Mouse (Mus musculus) erythroblast, embryonic 14.5 days (primary cell): ENCODE measurements around the gene Trpm4. TPM values are rescaled to one million over a fixed set of nuclear protein-coding genes. Genes with fewer than 3 reads are reported as not detected.
"Not testable (repeated sequence)": the region's sequence is repeated elsewhere in the genome, so short reads cannot be mapped to it uniquely, and the experiment has no call there.

ENCODE experiments used
- H3K27me3 ChIP-seq: 2 replicates; pipeline ENCODE4 v1.6.1; 2012; ENCODE audit warnings: inconsistent platforms; ENCODE audit not compliant: control insufficient read depth
- H3K36me3 ChIP-seq: 2 replicates; pipeline ENCODE4 v1.6.1; 2012; ENCODE audit warnings: mild to moderate bottlenecking, inconsistent platforms; ENCODE audit not compliant: control insufficient read depth
- H3K4me1 ChIP-seq: 2 replicates; pipeline ENCODE4 v1.6.1; 2012; ENCODE audit warnings: inconsistent platforms; ENCODE audit not compliant: control insufficient read depth
- H3K4me3 ChIP-seq: replicated peaks from 2 replicates; pipeline ENCODE3; 2012; ENCODE audit warnings: moderate library complexity, mild to moderate bottlenecking, inconsistent platforms
- H3K9me3 ChIP-seq: 2 replicates; pipeline ENCODE4 v1.6.1; 2012; ENCODE audit warnings: low read length, inconsistent platforms, mixed read lengths; ENCODE audit not compliant: control insufficient read depth
- GATA1 ChIP-seq: IDR thresholded peaks from 2 replicates; pipeline ENCODE4 v1.6.1; 2012; ENCODE audit warnings: low read length, inconsistent platforms, mixed read lengths
- TAL1 ChIP-seq: IDR thresholded peaks from 3 replicates; pipeline ENCODE4 v1.6.1; 2012; ENCODE audit warnings: low read length, inconsistent platforms, mixed read lengths
- polyA plus RNA-seq: library from polyadenylated mRNA; stranded (reverse); fragments of >175 nt; gene quantifications from 2 replicates; pipeline ENCODE4 v1.2.3, GENCODE M21; 2012

Trpm4 gene
- polyA plus RNA-seq, 1 experiment, result 0.02 TPM

- peak overlapping the region; percentile 68 for H3K4me3 ChIP-seq
- peaks cover 8% of the 10 kb centered on the region for H3K36me3 ChIP-seq
- peaks cover 6% of the 10 kb centered on the region; the same call in 1 of the 2 replicates for H3K9me3 ChIP-seq
- peaks cover 57% of the 10 kb centered on the region for H3K4me1 ChIP-seq
- no peak for TF ChIP-seq GATA1
- TF ChIP-seq TAL1, result no peak
- peaks cover 85% of the 10 kb centered on the region for H3K27me3 ChIP-seq
Observed at GRCm38 (mm10) chr7:45367020-45367880, 33.7 kb upstream of the Trpm4 start.

GRCm38 (mm10) chr7:45366652-45367019, 33.1 kb upstream of the Trpm4 start, which contains the start of gene Ppfia3:
Gene Ppfia3 (minus strand): TSS chr7:45367019.
- peaks cover 91% of the 10 kb centered on the region for H3K27me3 ChIP-seq
- H3K4me3 ChIP-seq, result peak within 1 kb of the TSS; percentile 68
- H3K9me3 ChIP-seq, result peaks cover 7% of the 10 kb centered on the region
- H3K4me1 ChIP-seq, result peaks cover 60% of the 10 kb centered on the region
- TF ChIP-seq GATA1 (no peak), TAL1 (no peak)
- peaks cover 3% of the 10 kb centered on the region for H3K36me3 ChIP-seq

GRCm38 (mm10) chr7:45365742-45366651, 32.4 kb upstream of the Trpm4 start:
- H3K27me3 ChIP-seq, result peaks cover 97% of the 10 kb centered on the region
- H3K4me1 ChIP-seq, result peaks cover 64% of the 10 kb centered on the region
- peak overlapping the region; percentile 68 for H3K4me3 ChIP-seq
- TF ChIP-seq GATA1, result no peak
- H3K9me3 ChIP-seq, result peaks cover 14% of the 10 kb centered on the region
- H3K36me3 ChIP-seq, result no peaks in the 10 kb centered on the region

- Histone ChIP-seq H3K36me3 (no peaks in the 10 kb centered on the region), H3K4me1 (peaks cover 49% of the 10 kb centered on the region), H3K27me3 (peaks cover 97% of the 10 kb centered on the region), H3K9me3 (peaks cover 17% of the 10 kb centered on the region), H3K4me3 (no peak overlapping the region)
- no peak for TF ChIP-seq TAL1
- TF ChIP-seq GATA1, result no peak
Observed at GRCm38 (mm10) chr7:45363983-45364382, 30.4 kb upstream of the Trpm4 start.

GRCm38 (mm10) chr7:45362801-45363200, 29.2 kb upstream of the Trpm4 start:
- H3K4me3 ChIP-seq, result no peak overlapping the region
- peaks cover 38% of the 10 kb centered on the region for H3K4me1 ChIP-seq
- H3K36me3 ChIP-seq, result no peaks in the 10 kb centered on the region
- H3K27me3 ChIP-seq, result peaks cover 88% of the 10 kb centered on the region
- peaks cover 17% of the 10 kb centered on the region for H3K9me3 ChIP-seq
- TF ChIP-seq GATA1 (no peak), TAL1 (no peak)

- peaks cover 24% of the 10 kb centered on the region for H3K4me1 ChIP-seq
- H3K36me3 ChIP-seq, result no peaks in the 10 kb centered on the region
- TF ChIP-seq TAL1 (no peak), GATA1 (no peak)
- H3K4me3 ChIP-seq, result peak overlapping the region; percentile 45
- H3K9me3 ChIP-seq, result peaks cover 17% of the 10 kb centered on the region
- peaks cover 75% of the 10 kb centered on the region for H3K27me3 ChIP-seq
Observed at GRCm38 (mm10) chr7:45361243-45361804, 27.7 kb upstream of the Trpm4 start.

GRCm38 (mm10) chr7:45360404-45361125, 27.0 kb upstream of the Trpm4 start:
- H3K27me3 ChIP-seq, result peaks cover 69% of the 10 kb centered on the region
- H3K9me3 ChIP-seq, result peaks cover 14% of the 10 kb centered on the region
- no peak for TF ChIP-seq TAL1
- TF ChIP-seq GATA1, result no peak
- H3K36me3 ChIP-seq, result no peaks in the 10 kb centered on the region
- no peak overlapping the region for H3K4me3 ChIP-seq
- H3K4me1 ChIP-seq, result peaks cover 23% of the 10 kb centered on the region

- H3K36me3 ChIP-seq, H3K4me3 ChIP-seq: not testable (repeated sequence)
- peaks cover 26% of the 10 kb centered on the region for H3K4me1 ChIP-seq
- H3K27me3 ChIP-seq, result peaks cover 59% of the 10 kb centered on the region
- peaks cover 14% of the 10 kb centered on the region for H3K9me3 ChIP-seq
Observed at GRCm38 (mm10) chr7:45359081-45359480, 25.5 kb upstream of the Trpm4 start.
